Mouse (Mus musculus) midbrain, embryonic 11.5 days (tissue): Measurements from ENCODE around the gene Fam163b. TPM values are rescaled to one million over a fixed set of nuclear protein-coding genes. Genes with fewer than 3 reads are reported as not detected.
A peak's percentile ranks its signal among the peaks of the same experiment; 100 is the strongest.

Experiments
- ATAC-seq: fragments of 200-750 bp; cut with Nextera tagmentation; 2 replicates; pipeline ENCODE4 v1.8.0; 2017; ENCODE audit warnings: moderate TSS enrichment, moderate library complexity; ENCODE audit not compliant: low FRiP score
- DNase-seq: peaks from one replicate; pipeline ENCODE4 v3.0.0; 2015; ENCODE audit warnings: low spot score; ENCODE audit errors: missing footprints
- H3K27ac ChIP-seq: fragments of 300-500 bp; sonication (generic); 2 replicates; pipeline ENCODE4 v1.5.1; 2014; ENCODE audit warnings: low read depth, low read length
- H3K27me3 ChIP-seq: fragments of 300-500 bp; sonication (generic); 2 replicates; pipeline ENCODE4 v1.6.1; 2014; ENCODE audit warnings: mild to moderate bottlenecking, low read length, moderate library complexity, mixed read lengths; ENCODE audit not compliant: control insufficient read depth, insufficient read depth
- H3K36me3 ChIP-seq: fragments of 300-500 bp; sonication (generic); 2 replicates; pipeline ENCODE4 v1.6.1; 2014; ENCODE audit warnings: mild to moderate bottlenecking, low read length, moderate library complexity, mixed read lengths; ENCODE audit not compliant: control insufficient read depth, insufficient read depth
- H3K4me1 ChIP-seq: fragments of 300-500 bp; sonication (generic); 2 replicates; pipeline ENCODE4 v1.6.1; 2014; ENCODE audit warnings: low read length; ENCODE audit not compliant: control insufficient read depth, insufficient read depth
- H3K4me2 ChIP-seq: fragments of 300-500 bp; sonication (generic); 2 replicates; pipeline ENCODE4 v1.6.1; 2014; ENCODE audit warnings: mild to moderate bottlenecking, moderate library complexity
- H3K4me3 ChIP-seq: fragments of 300-500 bp; sonication (generic); 2 replicates; pipeline ENCODE4 v1.5.1; 2014; ENCODE audit warnings: low read depth, low read length
- H3K9ac ChIP-seq: fragments of 300-500 bp; sonication (generic); 2 replicates; pipeline ENCODE4 v1.6.1; 2014; ENCODE audit warnings: low read length
- H3K9me3 ChIP-seq: fragments of 300-500 bp; sonication (generic); 2 replicates; pipeline ENCODE4 v1.6.1; 2016; ENCODE audit warnings: low read length; ENCODE audit not compliant: control insufficient read depth
- WGBS: fragments of 180-500 bp; shearing (Covaris S2); extraction: QIAGEN DNeasy Blood & Tissue Kit; methylation state at CpG from one replicate; pipeline ENCODE4 v1.1.7; 2014; 5-methylcytosine and 5-hydroxymethylcytosine counted together
- polyA plus RNA-seq: library from polyadenylated mRNA; unstranded; fragments of >200 nt; fragmentation: Nextera tagmentation; extraction: Ambion mirVana; gene quantifications from 2 replicates; pipeline ENCODE4 v1.2.1, GENCODE M21; 2014

Gene Fam163b
- polyA plus RNA-seq, 1 experiment from 2014 or later = 0.15 TPM

- Histone ChIP-seq H3K4me1 (peaks cover 14% of the 10 kb centered on the region), H3K9me3 (no peaks in the 10 kb centered on the region), H3K9ac (no peak overlapping the region), H3K36me3 (no peaks in the 10 kb centered on the region), H3K4me2 (no peak overlapping the region), H3K27ac (no peak overlapping the region), H3K27me3 (peaks cover 8% of the 10 kb centered on the region), H3K4me3 (no peak overlapping the region)
- ATAC-seq (no peak), DNase-seq (peak; percentile 59)
- WGBS = 71% methylated on average over 2 of the region's 2 CpGs
These were observed 2.7 kb upstream of the Fam163b start for GRCm38 (mm10) chr2:27144957-27145356.

- Histone ChIP-seq H3K4me2 (no peak overlapping the region), H3K9me3 (no peaks in the 10 kb centered on the region), H3K4me1 (peaks cover 5% of the 10 kb centered on the region; the same call in 1 of the 2 replicates), H3K36me3 (no peaks in the 10 kb centered on the region), H3K4me3 (no peak overlapping the region), H3K27ac (no peak overlapping the region), H3K9ac (no peak overlapping the region), H3K27me3 (peaks cover 8% of the 10 kb centered on the region)
- DNase-seq = peak; percentile 62
- no peak for ATAC-seq
- WGBS = 78% methylated on average over 4 of the region's 4 CpGs
These were observed 3.9 kb downstream of the Fam163b start for GRCm38 (mm10) chr2:27138356-27138755.

GRCm38 (mm10) chr2:27136789-27137188, 5.5 kb downstream of the Fam163b start:
- H3K9me3 ChIP-seq = no peaks in the 10 kb centered on the region
- DNase-seq (no peak), ATAC-seq (no peak)
- no peak overlapping the region for H3K4me2 ChIP-seq
- no peak overlapping the region for H3K27ac ChIP-seq
- H3K9ac ChIP-seq = no peak overlapping the region
- H3K4me3 ChIP-seq = no peak overlapping the region
- H3K27me3 ChIP-seq = peaks cover 4% of the 10 kb centered on the region
- WGBS = 73% methylated on average over 1 of the region's 1 CpGs
- H3K4me1 ChIP-seq = no peaks in the 10 kb centered on the region
- no peaks in the 10 kb centered on the region for H3K36me3 ChIP-seq

- H3K27me3 ChIP-seq = peaks cover under 1% of the 10 kb centered on the region; the same call in 1 of the 2 replicates
- DNase-seq = no peak
- H3K4me1 ChIP-seq = no peaks in the 10 kb centered on the region
- ATAC-seq = no peak
- H3K9ac ChIP-seq = no peak overlapping the region
- no peak overlapping the region for H3K27ac ChIP-seq
- no peak overlapping the region for H3K4me3 ChIP-seq
- no peaks in the 10 kb centered on the region for H3K9me3 ChIP-seq
- H3K4me2 ChIP-seq = no peak overlapping the region
- 72% methylated on average over 3 of the region's 3 CpGs for WGBS
- no peaks in the 10 kb centered on the region for H3K36me3 ChIP-seq
These were observed 6.0 kb downstream of the Fam163b start for GRCm38 (mm10) chr2:27136336-27136735.

- DNase-seq (no peak), ATAC-seq (no peak)
- H3K4me2 ChIP-seq = no peak overlapping the region
- H3K9ac ChIP-seq = no peak overlapping the region
- H3K36me3 ChIP-seq = no peaks in the 10 kb centered on the region
- H3K4me1 ChIP-seq = no peaks in the 10 kb centered on the region
- WGBS = 88% methylated on average over 5 of the region's 5 CpGs
- H3K4me3 ChIP-seq = no peak overlapping the region
- no peaks in the 10 kb centered on the region for H3K9me3 ChIP-seq
- no peak overlapping the region for H3K27ac ChIP-seq
- no peaks in the 10 kb centered on the region for H3K27me3 ChIP-seq
These were observed 6.4 kb downstream of the Fam163b start for GRCm38 (mm10) chr2:27135935-27136334.

- Histone ChIP-seq H3K4me3 (no peak overlapping the region), H3K4me2 (no peak overlapping the region), H3K27ac (no peak overlapping the region), H3K9ac (no peak overlapping the region), H3K9me3 (no peaks in the 10 kb centered on the region), H3K27me3 (no peaks in the 10 kb centered on the region), H3K36me3 (no peaks in the 10 kb centered on the region), H3K4me1 (no peaks in the 10 kb centered on the region)
- no peak for ATAC-seq
- WGBS = 66% methylated on average over 3 of the region's 3 CpGs
- no peak for DNase-seq
These were observed 13.3 kb downstream of the Fam163b start for GRCm38 (mm10) chr2:27128990-27129389.

- Histone ChIP-seq H3K36me3 (no peaks in the 10 kb centered on the region), H3K27me3 (no peaks in the 10 kb centered on the region), H3K4me1 (peaks cover 7% of the 10 kb centered on the region), H3K9ac (no peak overlapping the region), H3K9me3 (no peaks in the 10 kb centered on the region), H3K4me2 (no peak overlapping the region), H3K27ac (no peak overlapping the region), H3K4me3 (no peak overlapping the region)
- 49% methylated on average over 4 of the region's 4 CpGs for WGBS
- no peak for ATAC-seq
- DNase-seq = peak; percentile 57
These were observed 15.8 kb downstream of the Fam163b start for GRCm38 (mm10) chr2:27126496-27126895.

GRCm38 (mm10) chr2:27125979-27126378, 16.3 kb downstream of the Fam163b start:
- no peak overlapping the region for H3K9ac ChIP-seq
- WGBS = 41% methylated on average over 10 of the region's 10 CpGs

GRCm38 (mm10) chr2:27123121-27123520, 19.2 kb downstream of the Fam163b start:
- H3K27ac ChIP-seq = no peak overlapping the region
- DNase-seq (no peak), ATAC-seq (no peak)
- no peaks in the 10 kb centered on the region for H3K27me3 ChIP-seq
- 82% methylated on average over 4 of the region's 4 CpGs for WGBS
- no peak overlapping the region for H3K4me2 ChIP-seq
- H3K4me1 ChIP-seq = peaks cover 7% of the 10 kb centered on the region
- H3K9me3 ChIP-seq = no peaks in the 10 kb centered on the region
- no peak overlapping the region for H3K9ac ChIP-seq
- H3K36me3 ChIP-seq = no peaks in the 10 kb centered on the region
- H3K4me3 ChIP-seq = no peak overlapping the region

More at GRCm38 (mm10) chr2:27125979-27126378, 16.3 kb downstream of the Fam163b start:
- H3K4me3 ChIP-seq = no peak overlapping the region
- DNase-seq = peak; percentile 88
- no peaks in the 10 kb centered on the region for H3K36me3 ChIP-seq
- no peak for ATAC-seq
- no peak overlapping the region for H3K27ac ChIP-seq
- no peak overlapping the region for H3K4me2 ChIP-seq
- no peaks in the 10 kb centered on the region for H3K9me3 ChIP-seq
- peaks cover 7% of the 10 kb centered on the region for H3K4me1 ChIP-seq
- no peaks in the 10 kb centered on the region for H3K27me3 ChIP-seq

- H3K27ac ChIP-seq = no peak overlapping the region
- no peak overlapping the region for H3K9ac ChIP-seq
- 27% methylated on average over 9 of the region's 9 CpGs for WGBS
- DNase-seq (no peak), ATAC-seq (no peak)
- no peaks in the 10 kb centered on the region for H3K9me3 ChIP-seq
- H3K36me3 ChIP-seq = no peaks in the 10 kb centered on the region
- no peak overlapping the region for H3K4me3 ChIP-seq
- H3K4me1 ChIP-seq = peaks cover 7% of the 10 kb centered on the region
- H3K27me3 ChIP-seq = no peaks in the 10 kb centered on the region
- no peak overlapping the region for H3K4me2 ChIP-seq
These were observed 19.7 kb downstream of the Fam163b start for GRCm38 (mm10) chr2:27122578-27122977.
